Mouse (Mus musculus): Measurements from ENCODE around the gene Pigx.

Gene Pigx

GRCm38 (mm10) chr16:32099638-32100150 is at the start of gene Pigx, which contains the start of gene Cep19:
Pigx (minus strand) TSS chr16:32099740.
Cep19 (plus strand) TSS chr16:32099800.
- peak; percentile 91 for DNase-seq (ENCODE audit: low read depth, low spot score)

- no peak for DNase-seq (ENCODE audit: low read depth, low spot score)
Measured at GRCm38 (mm10) chr16:32147589-32148207, 48.2 kb upstream of the Pigx start.

GRCm38 (mm10) chr16:32144592-32144991 is 45.1 kb upstream of the Pigx start:
- no peak for DNase-seq (ENCODE audit: low read depth, low spot score)

GRCm38 (mm10) chr16:32143766-32144165 is 44.2 kb upstream of the Pigx start:
- DNase-seq (ENCODE audit: low read depth, low spot score), result no peak

GRCm38 (mm10) chr16:32138954-32139353 is 39.4 kb upstream of the Pigx start:
- no peak for DNase-seq (ENCODE audit: low read depth, low spot score)

GRCm38 (mm10) chr16:32135842-32136357 is 36.4 kb upstream of the Pigx start:
- no peak for DNase-seq (ENCODE audit: low read depth, low spot score)

GRCm38 (mm10) chr16:32133148-32133547 is 33.6 kb upstream of the Pigx start:
- DNase-seq (ENCODE audit: low read depth, low spot score), result no peak

- no peak for DNase-seq (ENCODE audit: low read depth, low spot score)
Measured at GRCm38 (mm10) chr16:32130190-32130826, 30.8 kb upstream of the Pigx start.

GRCm38 (mm10) chr16:32129449-32130189 is 30.1 kb upstream of the Pigx start:
- no peak for DNase-seq (ENCODE audit: low read depth, low spot score)

- DNase-seq (ENCODE audit: low read depth, low spot score), result no peak
Measured at GRCm38 (mm10) chr16:32127046-32127445, 27.5 kb upstream of the Pigx start.

- DNase-seq (ENCODE audit: low read depth, low spot score), result no peak
Measured at GRCm38 (mm10) chr16:32125364-32125763, 25.8 kb upstream of the Pigx start.

- no peak for DNase-seq (ENCODE audit: low read depth, low spot score)
Measured at GRCm38 (mm10) chr16:32124444-32125335, 25.1 kb upstream of the Pigx start.

- no peak for DNase-seq (ENCODE audit: low read depth, low spot score)
Measured at GRCm38 (mm10) chr16:32124020-32124419, 24.5 kb upstream of the Pigx start.

- DNase-seq (ENCODE audit: low read depth, low spot score), result no peak
Measured at GRCm38 (mm10) chr16:32120454-32120853, 20.9 kb upstream of the Pigx start.

GRCm38 (mm10) chr16:32116186-32116585 is 16.6 kb upstream of the Pigx start:
- no peak for DNase-seq (ENCODE audit: low read depth, low spot score)

GRCm38 (mm10) chr16:32115781-32116180 is 16.2 kb upstream of the Pigx start:
- no peak for DNase-seq (ENCODE audit: low read depth, low spot score)

GRCm38 (mm10) chr16:32114968-32115695 is 15.6 kb upstream of the Pigx start:
- peak; percentile 64 for DNase-seq (ENCODE audit: low read depth, low spot score)

- DNase-seq (ENCODE audit: low read depth, low spot score), result no peak
Measured at GRCm38 (mm10) chr16:32114406-32114805, 14.9 kb upstream of the Pigx start.

- no peak for DNase-seq (ENCODE audit: low read depth, low spot score)
Measured at GRCm38 (mm10) chr16:32113541-32114218, 14.1 kb upstream of the Pigx start.

Data from embryo, embryonic 11.5 days (tissue).